Mouse (Mus musculus) embryo, embryonic 10 days (tissue): ENCODE results near the gene Hs6st2.

ENCODE experiments used
- DNase-seq: peaks from one replicate; pipeline ENCODE4 v3.0.0-alpha.2; 2015; ENCODE audit warnings: low spot score

Hs6st2 gene

DNA sequence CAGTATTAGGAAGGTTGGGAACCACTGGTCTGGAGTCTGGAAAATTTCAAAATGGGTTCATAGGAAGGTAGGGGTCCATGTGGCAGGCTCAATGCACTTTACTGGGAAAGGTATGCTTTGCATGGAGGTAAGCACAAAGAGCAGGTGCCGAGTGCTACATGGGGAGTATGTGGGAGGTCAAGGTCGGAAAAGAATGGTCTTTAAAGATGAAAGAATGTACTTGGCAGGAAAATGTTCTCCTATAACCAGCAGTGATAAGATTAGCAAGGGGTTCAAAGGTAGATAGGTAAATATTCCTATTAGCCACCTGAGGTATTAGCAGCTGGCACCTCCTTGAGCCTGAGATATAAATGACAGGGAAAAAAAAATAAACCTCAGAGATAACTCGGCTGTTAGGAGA, 338.1 kb downstream of the Hs6st2 start:
- no peak for DNase-seq
